Mouse (Mus musculus): ENCODE data around the gene Entpd7.

The Entpd7 gene

DNA sequence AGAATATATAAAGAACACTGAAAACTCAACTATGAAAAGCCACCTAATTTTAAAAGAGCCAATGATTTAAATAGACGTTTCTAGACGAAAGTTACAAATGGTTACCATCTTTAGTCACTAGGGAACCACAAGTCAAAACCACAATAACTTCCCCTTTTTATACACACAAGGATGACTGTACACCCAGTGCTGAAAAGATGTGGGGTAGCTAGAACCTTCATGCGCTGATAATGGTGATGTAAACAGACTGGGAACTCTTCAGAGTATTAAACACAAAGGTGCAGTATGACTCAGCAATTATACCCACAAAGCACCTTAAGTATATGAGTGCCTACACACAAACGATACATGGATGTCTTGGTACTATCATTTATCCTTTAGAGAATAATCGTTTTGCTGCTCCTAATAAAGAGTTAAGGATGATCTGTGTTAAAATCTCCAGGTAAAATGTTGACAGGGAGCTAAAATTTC is 82.1 kb downstream of the Entpd7 start:
- DNase-seq (ENCODE audit: low spot score) = no peak

DNA sequence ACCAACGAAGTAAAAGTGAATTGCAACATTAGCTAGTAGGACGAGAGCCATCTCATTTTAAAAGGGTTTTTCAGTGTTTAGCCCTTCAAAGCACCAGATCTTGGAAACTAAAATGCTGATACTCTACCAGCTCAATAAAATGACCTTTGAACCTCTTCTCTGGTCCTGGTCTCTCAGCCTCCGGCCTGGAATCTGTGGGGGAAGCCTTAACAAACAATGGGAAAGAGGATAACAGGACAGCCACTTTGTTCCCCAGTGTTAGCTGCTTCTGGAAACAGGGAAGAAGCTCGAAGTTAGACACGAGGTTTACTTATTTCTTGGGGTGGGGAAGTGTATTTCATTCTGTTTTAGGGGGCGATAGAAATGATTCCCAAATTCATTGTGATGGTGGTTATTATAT is 82.8 kb downstream of the Entpd7 start:
- no peak for DNase-seq (ENCODE audit: low spot score)

DNA sequence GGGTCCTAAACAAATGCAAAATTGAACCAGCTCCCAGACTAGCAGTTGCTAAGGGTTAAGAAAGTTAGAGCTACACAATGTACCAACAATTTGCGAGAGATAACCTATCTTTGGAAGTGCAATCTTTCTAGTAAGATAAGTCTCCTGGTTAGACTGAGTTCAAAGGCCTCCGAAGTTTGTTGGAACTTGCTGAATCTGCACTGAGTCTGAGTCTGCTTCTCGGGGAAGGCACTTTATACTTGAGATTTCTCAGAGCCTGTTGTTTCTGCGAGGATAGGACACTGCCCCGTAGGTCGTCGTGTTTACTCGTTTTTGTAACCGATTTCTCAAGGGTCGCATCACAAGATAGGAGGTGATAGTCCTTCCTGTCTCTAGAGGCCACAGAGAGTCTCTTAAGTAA is 86.0 kb downstream of the Entpd7 start:
- DNase-seq (ENCODE audit: low spot score) = no peak

DNA sequence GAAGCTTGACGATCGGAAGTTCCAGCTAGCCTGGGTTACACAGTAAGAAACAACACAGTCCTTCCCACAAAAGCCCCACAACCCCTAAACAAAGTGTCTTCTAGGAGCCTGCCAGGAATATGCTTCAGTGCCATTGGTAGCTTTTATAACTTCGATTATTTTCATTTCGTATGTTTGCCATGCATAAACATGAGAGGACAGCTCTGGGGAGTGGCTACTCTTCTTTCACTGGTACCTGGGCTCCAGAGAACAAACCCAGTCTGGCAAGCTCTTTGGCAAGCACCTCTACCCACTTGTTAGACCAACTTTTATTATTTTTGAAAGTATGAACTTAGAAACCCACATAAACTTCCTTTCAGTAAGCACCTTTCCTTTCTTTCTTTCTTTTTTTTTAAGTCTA is 87.1 kb downstream of the Entpd7 start:
- DNase-seq (ENCODE audit: low spot score) = no peak

DNA sequence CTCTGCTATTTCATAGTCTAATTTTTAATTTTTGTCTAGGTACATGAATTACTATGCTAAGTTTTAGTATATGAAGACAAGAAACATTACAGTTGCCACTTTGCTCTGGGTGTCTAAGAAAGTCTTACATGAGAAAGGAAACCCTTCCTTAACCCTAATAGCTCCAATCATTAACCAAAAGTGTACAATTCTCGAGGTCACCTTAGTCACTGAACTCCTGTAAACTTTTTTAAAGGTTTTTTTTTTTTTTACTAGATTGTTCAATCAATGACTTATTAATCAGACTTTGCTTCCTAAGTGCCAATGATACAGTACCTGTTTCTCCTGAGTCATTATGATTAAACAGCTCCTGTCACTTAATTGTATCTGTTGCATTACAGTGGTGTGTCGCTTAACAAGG is 87.8 kb downstream of the Entpd7 start:
- no peak for DNase-seq (ENCODE audit: low spot score)

DNA sequence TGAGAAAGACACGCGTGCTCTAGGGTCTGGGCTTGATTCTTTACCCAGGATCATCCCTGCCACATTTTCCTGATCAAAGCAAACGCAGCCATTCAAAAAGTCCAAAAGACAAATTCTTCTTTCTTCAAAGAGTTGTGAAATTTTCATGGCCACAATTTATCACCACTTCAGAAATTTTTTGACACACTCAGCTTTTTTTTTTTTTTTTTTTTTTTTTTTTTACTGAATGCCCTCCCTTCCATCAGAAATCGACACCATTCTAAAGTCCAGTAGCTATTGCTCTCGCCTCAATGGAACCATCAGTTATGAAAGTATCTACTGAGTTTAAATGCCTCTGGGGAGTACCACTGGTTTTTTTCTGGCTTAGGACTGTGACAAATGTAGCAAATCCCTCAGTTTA is 90.9 kb downstream of the Entpd7 start:
- DNase-seq (ENCODE audit: low spot score) = no peak

DNA sequence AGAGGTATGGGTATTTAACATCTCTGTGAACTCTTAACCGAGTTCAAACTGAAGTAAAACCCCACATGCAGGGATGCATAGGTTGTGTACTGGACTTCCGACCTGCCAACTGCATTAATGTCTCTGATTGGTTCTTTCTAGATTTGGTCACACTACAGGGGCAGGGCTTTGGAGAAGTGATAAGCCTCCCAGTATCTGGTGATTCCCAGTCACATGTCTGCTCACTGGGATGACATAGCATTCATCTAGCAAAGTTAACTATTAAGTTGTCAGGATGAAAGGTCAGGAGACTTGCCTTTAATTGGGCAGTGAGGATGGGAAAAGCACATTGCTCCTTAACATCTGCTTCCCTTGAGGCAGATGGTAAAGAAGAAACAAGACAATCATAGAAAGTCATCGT is 92.5 kb downstream of the Entpd7 start, which contains the start of gene Abcc2:
Gene Abcc2 (plus strand): TSS at position 213 of the 400 bp plus-strand sequence.
- no peak for DNase-seq (ENCODE audit: low spot score)

Measured in ovary, postnatal 10 days (tissue).